Mouse (Mus musculus) retina, adult 2 months (tissue): ENCODE data around the gene Psma6.

ENCODE experiments used
- DNase-seq: peaks from one replicate; pipeline ENCODE4 v3.0.0-alpha.2; 2012; ENCODE audit warnings: low read depth, low spot score

Gene Psma6

GRCm38 (mm10) chr12:55463992-55464845, 80.2 kb downstream of the Psma6 start:
- no peak for DNase-seq

GRCm38 (mm10) chr12:55464846-55465361, 80.9 kb downstream of the Psma6 start:
- DNase-seq: no peak

GRCm38 (mm10) chr12:55465401-55465983, 81.5 kb downstream of the Psma6 start:
- no peak for DNase-seq

GRCm38 (mm10) chr12:55466088-55466701, 82.2 kb downstream of the Psma6 start:
- DNase-seq: no peak

- DNase-seq: no peak
These were observed 82.8 kb downstream of the Psma6 start for GRCm38 (mm10) chr12:55466816-55467215.

GRCm38 (mm10) chr12:55467331-55468180, 83.5 kb downstream of the Psma6 start:
- DNase-seq: no peak
